Mouse (Mus musculus) left cerebral cortex, adult 18-20 months (tissue): ENCODE results near the gene Plch2. TPM values are rescaled to one million over a fixed set of nuclear protein-coding genes. Genes with fewer than 3 reads are reported as not detected.
"Not testable (repeated sequence)": the region's sequence is repeated elsewhere in the genome, so short reads cannot be mapped to it uniquely, and the experiment has no call there.

ENCODE experiments used
- DNase-seq, 2 experiments: peaks; one replicate each; pipeline ENCODE4 v3.0.0; 2021 to 2022; ENCODE audit warnings: low spot score in 2 of 2, mixed read lengths in 1 of 2
- long read RNA-seq, 2 experiments: library from polyadenylated mRNA; stranded (forward); transcript quantifications; one replicate each; pipeline ENCODE4 v2.0.0; 2021
- total RNA-seq, 2 experiments: library from RNA; stranded (reverse); gene quantifications; 2 replicates each; pipeline ENCODE4 v1.2.3; 2021

Plch2 gene
- total RNA-seq, result 10 to 100 TPM; 69.2 to 88.5 TPM
- long read RNA-seq, experiment 1, partial matches to known transcripts, result 26 of 43 reads
- long read RNA-seq, experiment 1, other reads (novel, unspliced or antisense), result 17 of 43 reads
- long read RNA-seq, experiment 2, partial matches to known transcripts, result 22 of 34 reads
- long read RNA-seq, experiment 2, other reads (novel, unspliced or antisense), result 12 of 34 reads

DNA sequence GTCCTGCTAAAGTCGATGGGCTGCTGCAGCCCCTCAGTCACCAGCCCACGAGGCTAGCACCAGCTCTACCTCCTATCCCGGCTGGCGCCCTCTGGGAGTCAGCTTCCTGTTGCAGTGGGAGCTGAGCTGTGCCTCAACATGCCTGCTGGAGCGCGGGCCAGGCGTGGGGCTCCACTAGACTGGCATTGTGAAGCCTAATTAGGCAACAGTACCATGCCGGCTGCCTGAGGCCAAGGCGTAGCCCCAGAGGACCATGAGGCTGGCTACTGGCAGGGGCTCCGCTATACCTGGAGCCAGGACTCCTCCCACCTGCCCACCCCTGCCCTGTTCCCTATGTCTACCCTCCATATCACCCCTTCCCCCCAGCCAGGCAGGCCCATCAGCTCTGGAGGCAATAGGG lies at the start of gene Plch2:
Plch2 (minus strand) TSS at position 61 of the 400 bp plus-strand sequence.
- no peak for DNase-seq

DNA sequence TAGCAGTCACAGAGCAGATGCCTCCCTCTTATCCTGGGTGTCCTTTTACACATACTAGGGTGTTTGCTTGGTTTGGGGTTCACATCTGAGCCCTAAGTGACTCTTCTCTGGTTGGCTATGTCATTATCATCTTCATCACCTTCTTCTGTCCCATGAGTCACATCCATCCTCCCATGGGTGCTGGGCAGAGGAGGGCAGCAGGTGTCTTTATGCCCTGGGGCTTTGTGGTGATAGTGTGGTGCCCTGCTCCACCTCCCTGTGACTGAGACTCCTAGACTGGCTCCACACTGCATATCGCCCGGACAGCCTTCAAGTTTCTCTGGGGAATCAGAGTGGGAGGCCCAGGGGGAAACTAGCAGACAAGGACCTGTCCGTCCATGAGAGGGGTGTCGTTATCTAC lies 42.0 kb upstream of the Plch2 start:
- DNase-seq, result no peak

DNA sequence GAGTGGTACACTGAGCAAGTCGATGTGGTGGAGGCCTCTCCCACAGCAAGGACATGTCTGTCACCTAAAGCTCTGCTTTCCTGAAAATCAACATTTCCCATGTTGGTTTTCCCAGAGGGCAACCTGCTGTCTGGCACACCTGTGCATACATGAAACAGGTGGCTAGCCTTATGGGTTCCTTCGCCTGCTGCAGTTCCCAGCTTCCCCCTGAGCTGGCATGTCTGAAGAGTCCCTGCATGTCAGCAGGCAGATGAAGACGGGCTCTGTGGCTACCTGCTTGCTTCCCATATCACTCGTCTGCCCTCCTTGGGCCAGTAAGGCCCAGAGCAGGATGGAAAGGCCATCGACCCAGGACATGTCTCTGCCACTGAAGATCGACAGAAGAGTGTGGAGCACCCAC lies 40.9 kb upstream of the Plch2 start:
- DNase-seq, result no peak

DNA sequence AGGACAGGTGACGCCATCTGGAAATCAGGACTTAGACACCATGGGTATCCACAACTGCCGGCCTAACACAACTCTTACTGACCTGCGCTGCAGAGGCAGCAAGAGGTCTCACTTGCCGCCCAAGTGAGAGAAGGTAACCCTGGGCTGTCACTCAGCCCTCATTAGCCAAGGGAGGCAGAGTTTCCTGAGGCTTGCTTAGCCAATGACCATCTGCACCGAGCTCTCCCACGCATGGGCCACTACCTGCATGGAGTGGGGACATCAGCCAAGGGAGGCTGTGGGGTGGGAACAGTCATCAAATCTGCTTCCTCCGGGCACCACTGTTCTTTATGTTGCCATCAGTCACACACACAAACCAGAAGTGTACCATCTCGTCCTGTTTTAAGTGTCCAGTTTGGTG lies 39.4 kb upstream of the Plch2 start:
- no peak for DNase-seq

DNA sequence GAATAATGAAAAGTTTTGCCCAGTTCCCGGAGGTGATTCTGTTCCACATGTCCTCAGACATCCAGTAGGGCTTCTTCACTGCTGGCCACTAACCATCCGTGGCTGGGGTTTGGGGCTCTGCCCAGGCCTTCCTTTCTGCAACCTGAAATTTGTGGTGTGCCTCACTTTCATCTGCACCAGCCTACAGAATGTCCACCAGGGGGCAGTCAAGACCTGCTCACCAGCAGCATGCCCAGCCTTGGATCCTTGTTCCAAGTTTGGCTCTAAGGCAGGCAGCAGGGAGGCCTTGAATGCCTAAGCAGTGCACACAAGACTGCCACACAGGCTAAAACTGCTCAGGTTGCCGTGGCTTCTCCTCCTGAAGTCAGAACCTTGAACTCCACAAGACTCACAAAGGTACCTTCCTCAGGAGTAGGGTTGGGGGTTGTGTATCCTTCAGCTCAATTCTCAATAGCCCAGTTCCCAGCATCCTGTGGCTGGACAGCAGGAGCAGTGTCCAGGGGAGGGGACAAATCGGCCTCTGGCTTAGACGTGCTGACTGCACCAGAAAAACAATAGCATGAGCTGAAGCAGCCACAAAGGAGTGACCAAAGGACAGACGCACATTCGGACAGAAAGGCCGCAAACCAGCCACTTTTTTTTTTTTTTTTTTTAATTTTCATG lies 38.8 kb upstream of the Plch2 start:
- DNase-seq, result peak; percentile 89 to 90

DNA sequence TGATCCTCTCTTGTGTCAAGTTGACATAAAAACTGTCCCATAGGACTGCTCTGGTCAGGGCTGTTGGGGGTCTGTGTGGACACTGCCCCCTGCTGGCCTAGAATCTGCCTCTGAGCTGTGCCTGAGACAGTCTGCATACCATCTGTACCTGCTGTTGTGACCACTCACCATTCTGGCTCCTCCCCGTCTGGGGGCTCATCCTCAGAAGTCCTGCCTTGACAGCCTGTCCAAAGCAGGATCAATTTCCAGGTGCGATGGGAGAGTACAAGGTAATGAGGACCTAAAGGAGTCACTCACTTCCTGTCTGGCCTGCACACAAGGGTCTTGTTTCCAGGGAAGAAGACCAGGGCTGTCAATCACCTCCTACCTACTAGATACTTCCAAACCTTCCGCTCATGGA lies 38.0 kb upstream of the Plch2 start:
- peak; percentile 38 to 44 for DNase-seq

DNA sequence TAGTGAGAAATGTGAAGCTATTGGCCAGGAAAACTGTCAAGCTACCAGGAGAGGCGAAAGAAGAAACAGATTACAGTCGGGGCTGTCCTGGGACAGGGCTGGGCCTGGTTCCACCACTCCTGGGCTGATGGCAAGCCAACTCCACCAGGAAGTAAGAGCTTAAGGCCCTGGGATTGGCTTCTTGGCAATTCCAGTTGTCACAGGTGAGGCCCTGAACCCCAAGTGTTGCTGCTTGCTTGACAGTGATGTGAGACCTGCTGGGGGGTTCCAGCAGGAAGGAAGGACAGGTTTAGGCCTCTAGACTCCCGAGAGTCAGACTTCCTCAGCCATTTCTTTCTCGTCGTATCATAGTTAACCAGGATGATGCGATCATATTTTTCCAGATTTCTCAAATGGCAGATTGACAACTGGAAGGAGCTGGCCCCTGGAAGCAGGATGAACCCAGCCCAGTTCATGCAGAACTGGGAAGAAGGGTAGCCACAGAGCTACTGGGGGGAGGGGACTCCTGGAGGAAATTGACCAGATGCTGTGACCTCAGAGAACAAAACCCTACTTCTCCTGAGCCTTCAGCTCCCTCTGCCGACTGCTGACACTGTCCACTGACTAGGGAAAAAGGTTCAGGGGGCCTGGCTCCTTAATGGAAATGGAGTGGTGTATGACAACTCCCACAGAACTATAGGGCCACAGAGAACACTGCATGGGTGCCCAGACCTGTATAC lies 37.0 kb upstream of the Plch2 start:
- DNase-seq, result no peak

DNA sequence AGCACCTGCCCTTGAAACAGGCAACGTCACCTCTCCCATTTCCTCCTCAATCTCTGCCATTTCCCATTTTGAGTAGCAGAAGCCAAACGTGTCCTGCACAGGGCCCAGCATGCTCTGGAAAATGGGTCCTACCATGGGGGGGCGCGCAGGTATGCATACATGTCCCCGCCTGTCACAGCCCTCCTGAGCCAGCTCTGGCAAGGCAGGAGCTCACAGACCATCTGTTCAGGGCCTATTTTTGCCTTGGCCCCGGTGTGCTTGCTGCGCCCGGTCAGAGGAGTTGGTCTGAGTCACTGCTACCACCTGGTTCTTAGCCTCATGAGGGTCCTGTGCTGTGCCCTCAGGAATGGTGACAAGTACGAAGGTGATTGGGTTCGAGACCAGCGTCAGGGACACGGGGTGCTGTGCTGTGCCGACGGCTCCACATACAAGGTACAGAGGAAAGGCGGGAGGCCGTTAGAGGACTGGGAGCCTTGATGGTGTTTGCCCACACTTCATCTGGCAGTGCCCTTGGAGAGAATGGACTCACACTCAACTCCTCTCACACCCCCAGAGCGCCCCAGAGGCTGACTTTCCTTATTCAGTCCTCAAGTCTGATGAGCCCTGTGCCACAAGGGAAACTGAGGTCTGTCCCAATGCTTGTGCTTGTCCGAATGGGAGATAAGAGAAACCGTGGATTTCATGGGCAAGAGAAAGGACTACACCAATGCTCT lies 36.3 kb upstream of the Plch2 start:
- no peak for DNase-seq

DNA sequence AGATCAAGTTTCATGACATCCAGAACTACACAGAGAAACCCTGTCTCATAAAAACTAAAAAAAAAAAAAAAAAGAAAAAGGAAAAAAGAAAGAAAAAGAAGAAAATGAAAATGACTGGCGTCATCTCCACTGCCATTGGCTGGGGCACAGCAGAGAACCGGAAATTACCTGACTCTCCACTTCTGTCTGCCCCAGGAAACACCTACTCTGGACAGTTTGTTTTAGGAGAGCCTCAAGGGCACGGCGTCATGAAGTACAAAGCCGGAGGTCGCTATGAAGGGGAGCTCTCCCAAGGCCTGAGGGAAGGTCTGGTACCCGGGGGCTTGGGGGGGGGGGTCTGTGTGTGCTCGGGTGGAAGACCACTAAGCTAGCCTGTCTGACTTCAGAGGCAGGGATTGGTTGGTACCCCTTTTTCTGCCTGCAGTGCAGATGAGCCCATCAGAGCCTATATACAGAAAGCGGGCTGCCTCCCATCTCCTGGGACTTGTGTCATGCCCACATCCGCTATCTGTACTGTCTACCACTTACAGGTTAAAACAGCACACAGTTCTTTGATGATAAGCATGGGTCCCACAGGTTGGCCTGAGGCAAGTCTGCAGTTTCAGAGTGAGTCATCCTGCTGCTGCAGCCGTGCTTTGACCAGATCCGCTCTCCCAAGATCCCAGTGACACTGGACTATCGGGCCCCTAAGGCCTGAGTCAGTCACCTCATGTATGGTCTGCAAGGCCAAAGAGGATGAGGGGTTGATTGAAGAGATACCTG lies 34.3 kb upstream of the Plch2 start:
- no peak for DNase-seq

DNA sequence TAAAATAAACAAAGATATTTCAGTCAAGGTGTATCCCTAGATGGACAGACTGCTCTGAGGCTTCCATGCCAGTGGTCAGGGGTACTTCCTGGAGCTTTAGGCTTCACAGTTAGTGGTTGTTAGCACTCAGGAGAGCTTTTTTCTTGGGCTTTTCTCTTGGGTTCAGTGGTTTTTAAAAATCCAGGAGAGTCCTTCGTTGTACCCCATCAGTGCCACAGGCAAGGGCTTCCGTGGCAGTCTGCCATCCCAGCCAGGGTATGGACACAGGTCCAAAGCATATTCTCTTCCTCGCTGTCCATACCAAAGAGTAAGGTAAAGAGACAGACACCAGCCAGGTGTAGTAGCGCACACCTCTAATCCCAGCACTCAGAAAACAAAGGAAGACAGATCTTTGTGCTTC lies 33.6 kb upstream of the Plch2 start:
- no peak for DNase-seq

DNA sequence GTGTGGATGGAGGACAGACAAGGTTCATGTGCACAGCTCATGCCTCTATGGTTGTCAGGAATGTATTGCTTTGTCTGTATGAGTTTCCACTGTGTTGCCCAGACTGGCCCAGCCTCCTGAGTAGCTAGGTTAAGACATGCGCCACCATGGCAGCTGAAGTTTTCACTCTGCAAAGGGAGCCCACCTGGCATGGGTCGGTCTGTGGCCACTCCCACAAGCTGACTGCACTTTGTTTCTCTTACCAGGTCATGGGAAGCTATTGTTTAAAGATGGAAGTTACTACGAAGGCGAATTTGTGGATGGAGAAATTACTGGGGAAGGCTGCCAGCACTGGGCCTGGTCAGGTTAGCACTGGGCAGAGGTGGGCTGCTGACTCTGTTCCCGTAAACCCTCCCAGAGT lies 32.7 kb upstream of the Plch2 start:
- no peak for DNase-seq

DNA sequence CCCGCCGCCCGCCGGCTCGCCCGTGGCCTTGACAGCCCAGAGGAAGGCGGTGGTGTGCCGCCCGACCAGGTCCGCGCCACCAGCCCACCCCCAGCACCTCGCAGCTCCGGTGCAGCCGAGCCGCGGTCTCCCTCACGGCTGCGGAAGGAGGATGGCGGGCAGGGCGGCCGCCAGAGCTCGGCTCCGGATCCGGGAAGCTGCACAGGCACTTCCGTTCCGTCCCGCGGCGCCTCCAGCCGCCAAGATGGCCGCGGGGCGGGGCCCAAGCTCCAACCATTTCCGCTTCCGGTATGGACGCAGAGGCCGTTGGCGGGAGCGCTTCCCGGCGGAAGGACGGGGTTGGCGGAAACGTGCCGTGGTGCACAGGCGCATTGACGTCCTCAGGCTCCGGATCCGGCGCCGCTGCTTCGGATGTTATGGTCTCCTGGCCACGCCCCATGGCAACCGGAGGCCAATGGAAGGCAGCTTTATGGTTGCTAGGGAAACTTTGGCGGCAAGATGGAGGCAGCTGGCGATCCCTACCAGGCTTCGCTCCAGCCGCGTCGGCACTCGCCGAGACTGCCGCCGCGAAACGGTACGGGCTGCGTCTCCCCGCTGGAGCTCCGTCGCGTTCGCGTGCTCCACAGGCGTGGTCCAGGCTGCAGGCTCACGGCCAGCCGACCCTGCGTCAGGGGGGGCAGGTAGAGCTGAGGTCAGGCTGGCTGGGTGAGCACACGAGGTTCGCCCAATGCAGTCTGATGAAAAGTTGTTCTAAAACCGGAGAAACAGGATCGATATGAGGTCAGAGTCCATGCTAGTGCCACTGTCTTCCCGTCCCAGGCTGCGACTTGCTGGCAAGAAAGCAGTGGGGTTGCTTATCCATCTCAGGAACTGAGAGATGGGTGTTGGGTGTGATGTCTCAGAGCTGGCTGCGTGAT lies 29.8 kb upstream of the Plch2 start, which contains the start of the genes Rer1 and Morn1:
Rer1 (minus strand) TSS at position 275 of the 917 bp plus-strand sequence.
Morn1 (plus strand) TSS at position 470 of the 917 bp plus-strand sequence.
- peak; percentile 100 for DNase-seq

DNA sequence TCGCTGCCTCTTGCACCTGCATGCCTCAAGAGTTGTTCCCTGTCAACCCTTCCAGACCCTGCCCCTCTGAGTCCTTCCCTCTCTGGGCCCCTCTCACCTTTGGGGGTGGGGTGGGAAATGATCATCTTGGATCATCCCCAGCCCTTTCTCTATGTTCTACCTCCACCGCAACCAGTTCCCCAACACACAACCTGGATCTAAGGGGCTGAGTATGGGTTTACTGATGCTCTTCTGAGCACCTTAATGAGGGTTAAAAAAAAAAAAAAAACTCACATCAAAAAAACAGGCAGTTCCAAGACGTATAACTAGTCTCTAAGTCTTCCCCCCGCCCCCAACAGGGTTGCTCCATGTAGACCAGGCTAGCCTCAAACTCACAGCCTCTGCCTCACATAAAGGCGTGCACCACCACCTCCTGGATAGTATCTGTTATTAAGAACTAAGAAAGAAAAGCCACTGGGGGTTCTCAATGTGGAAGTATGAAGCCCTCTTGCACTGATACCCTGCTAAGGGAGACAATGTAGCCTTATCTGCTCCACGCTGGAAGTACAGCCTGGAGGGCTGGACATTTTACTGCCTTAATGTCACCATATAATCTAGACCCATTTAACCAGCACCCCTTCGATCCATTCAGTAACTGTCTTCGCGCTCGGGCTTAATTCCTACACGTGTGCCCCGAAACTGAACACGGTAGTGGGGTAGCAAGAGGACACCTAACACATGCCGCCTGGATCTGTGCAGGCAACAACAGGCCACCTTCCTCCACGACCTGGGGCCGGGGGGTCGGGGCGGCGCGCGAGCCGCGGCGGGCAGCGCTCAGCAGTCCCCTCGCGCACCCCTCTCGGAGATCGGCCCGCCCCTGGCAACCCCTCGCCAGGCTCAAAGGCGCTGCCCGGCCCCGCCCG lies 28.9 kb upstream of the Plch2 start:
- DNase-seq, result no peak

DNA sequence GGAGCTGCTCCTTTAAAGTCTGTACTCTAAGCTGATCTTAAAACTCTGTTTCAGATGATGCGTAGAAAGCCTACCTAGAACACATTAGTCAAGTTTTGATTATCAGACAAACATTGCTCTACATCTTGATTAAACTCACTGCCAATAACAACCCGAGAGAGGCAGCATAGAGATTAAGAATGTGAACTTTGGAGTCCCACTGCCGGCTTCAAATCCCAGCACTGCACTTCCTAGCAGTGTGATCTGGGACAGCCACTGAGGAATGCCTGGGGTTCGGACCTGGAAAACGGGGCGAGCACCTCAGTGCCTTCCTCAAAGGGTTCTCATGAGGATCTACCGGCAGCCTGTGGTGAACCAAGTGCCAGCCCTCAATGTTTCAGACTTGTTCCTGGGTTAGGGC lies 27.8 kb upstream of the Plch2 start:
- no peak for DNase-seq

DNA sequence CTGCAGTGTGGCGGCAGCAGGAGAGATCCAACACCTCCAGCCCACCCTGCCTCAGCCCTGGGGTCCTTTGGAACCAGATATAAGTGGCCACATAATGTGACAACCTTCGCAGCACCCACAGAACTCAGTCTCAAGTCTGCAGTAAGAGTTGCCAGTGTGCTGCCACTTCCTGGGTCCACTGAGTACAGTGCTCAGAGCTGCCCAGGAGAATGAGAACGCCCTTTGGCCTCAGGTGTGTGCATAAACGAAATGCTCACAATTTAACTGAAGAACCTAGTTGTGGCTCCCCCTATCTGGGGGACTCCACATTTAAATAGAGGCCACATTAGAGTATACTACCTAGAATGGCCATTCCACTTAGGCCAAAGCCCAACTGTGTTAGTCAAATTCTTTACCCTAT lies 27.0 kb upstream of the Plch2 start:
- DNase-seq, result no peak

DNA sequence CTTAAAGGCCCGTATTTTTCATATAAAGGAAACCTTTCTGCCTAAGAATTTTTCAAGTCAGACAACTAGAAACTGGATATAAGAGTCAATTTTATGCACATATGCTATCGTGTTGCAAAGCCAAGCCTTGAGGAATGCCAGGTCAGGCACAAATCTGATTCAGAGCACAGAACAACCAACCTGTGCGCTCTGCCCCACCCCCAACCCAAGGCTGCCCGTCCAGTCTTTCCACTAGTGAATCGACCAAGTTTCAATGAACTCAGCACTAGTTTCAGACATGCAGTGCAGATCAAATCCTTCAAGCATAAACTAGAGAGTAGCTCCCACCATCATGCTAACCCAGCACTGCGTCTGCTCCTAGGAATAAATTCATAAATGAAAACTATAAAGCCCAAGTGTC lies 23.1 kb upstream of the Plch2 start:
- DNase-seq, result no peak

DNA sequence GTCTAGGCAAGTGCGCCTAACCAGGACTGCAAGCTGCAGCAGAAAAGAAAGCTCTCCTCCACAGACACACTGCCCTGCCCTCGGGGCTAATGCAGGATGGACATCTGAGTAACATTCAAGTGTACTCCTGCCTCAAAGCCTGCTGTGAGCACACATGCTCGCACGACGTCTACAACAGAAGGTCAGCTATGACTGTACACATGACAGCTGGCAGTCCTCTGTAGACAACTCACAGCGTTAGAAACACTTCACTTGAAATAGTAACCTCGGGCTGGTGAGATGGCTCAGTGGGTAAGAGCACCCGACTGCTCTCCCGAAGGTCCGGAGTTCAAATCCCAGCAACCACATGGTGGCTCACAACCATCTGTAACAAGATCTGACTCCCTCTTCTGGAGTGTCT lies 22.2 kb upstream of the Plch2 start:
- DNase-seq, result not testable (repeated sequence)

DNA sequence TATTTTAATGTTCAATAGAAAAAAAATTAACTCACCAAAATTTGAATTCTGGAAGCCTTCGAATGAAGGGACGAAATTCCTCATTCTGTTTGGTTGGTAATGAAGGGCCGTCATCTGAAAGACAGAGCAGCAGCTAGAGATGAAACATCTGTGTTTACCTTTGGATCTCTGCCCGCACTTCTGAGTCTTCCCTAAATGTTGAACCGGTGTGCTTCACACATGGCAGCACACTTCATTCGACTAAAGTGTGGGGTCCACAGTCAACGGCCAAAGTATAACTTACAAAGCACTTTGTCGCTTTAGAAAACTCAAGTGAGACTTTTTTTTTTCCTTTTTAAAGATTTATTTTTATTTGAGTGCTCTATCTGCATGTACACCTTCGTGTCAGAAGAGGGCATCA lies 20.1 kb upstream of the Plch2 start:
- no peak for DNase-seq

DNA sequence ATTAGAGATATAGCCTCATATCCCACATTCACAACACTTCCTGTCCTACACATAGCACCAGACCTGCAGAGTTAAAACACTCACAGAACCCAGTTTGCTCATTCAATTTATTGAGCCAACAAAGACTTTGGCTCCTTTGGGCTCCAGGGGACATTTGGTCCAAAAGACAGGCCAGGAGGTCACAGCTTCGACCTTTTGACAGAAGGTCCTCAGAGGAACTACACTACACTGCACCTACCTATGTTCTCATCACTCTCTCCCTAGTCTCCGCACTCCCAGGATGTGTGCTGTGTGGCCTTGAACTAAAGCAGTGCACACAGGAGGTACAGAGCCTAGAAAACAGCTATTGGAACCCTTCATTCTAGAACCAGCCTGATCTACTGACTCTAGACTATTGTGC lies 19.2 kb upstream of the Plch2 start:
- DNase-seq, result no peak
